Mouse (Mus musculus) brain, embryonic 18.5 days (tissue): ENCODE data around the gene Sv2c.

Experiments
- DNase-seq: peaks from one replicate; pipeline ENCODE4 v3.0.0-alpha.2; 2012; ENCODE audit warnings: low read depth, low spot score

Sv2c gene

GRCm38 (mm10) chr13:96052755-96053154 lies 79.6 kb downstream of the Sv2c start:
- no peak for DNase-seq

GRCm38 (mm10) chr13:96045396-96045795 lies 87.0 kb downstream of the Sv2c start:
- no peak for DNase-seq

DNA sequence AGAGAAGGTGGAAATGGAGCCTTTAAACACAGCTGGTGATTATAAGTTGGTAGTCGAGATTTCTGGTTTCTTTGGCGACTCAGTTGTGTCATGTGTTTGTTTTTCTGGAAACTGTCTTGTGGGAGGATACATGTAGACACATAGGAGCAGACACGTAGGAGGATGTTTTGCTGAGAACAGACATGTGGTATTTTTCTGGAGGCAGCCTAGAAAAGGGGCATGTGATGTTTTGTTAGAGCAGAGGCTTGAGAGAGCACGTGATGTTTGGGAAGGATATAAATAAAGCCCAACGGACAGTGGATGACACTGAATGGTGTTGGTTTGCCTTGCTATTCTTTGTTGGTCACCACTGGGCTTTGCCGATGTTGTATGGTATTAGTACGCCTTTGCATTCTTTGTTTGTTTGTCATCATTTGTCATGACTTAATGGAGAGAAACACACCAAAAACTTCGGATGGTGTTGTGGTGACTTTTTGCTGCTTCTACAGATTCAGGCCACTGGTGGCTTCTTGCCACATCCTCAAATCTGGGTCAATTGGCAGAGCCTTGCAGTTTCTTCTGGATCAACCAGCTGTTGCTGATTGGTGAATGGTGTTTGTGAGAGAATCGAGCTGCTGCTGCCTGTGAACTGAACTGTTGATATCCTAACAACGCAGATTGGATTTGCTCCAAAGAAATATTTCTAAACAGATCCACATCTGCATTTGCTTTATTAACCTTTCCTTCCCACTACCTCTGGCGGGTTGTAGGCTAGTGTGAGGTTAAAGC lies 91.9 kb downstream of the Sv2c start:
- DNase-seq, result no peak

- DNase-seq, result no peak
Measured at GRCm38 (mm10) chr13:96039536-96039935, 92.8 kb downstream of the Sv2c start.

DNA sequence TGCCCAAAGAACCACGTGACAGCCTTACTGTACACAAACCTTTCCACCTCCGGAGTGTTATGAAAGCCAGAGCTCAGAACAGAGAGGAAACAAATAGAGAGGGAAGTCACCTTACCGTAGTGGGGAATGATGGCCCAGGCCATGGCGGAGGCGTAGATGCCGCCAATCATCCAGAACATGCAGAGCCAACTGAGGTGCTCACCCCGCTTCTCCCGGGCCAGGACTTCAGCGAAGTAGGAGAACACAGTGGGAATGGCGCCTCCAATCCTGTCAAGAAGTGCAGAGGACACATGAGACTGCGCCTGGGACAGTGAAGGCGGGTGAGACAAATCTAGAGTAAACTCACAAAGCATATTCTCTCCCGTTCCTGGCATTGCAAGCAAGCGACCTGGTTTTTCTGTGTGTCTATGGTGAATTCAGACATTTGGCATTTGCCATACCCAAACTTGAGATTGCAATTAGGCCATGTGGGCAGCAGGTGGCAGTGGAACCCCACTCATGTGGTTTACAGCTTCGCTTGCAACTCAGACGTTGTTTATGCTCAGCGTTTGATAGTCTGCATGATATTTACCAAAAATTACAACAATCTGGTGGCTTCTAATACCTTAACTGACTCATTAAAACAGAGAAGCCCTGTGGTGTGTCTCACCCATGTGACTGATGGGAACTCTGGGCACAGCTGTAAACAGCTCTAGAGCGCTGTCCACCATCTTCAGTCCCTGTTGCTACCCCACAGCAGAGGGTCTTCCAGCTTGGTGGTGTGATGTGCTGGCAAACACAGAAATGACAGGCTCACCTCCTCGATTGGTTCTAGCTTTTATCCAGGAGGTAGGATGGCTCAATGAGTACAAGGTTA lies 101.8 kb downstream of the Sv2c start:
- DNase-seq, result no peak

DNA sequence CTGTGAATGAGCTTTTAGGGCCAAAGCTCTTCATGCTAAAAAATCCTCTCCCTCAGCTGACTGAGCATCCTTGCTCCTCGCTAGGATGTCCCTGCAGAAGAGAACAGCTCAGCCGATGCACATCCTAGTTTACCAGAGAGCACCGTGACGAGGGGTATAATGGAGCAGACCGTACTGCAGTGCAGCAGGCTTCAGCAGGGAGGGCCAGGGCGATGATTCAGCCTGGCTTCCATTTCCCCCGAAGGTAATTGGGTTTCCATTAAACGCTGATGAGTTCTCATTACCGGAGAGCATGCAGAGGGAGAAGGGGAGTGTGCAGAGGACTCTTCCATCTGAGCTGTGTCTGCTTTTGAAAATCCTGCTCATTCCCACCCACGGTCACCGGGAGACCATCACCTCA lies 108.5 kb downstream of the Sv2c start:
- DNase-seq, result no peak

DNA sequence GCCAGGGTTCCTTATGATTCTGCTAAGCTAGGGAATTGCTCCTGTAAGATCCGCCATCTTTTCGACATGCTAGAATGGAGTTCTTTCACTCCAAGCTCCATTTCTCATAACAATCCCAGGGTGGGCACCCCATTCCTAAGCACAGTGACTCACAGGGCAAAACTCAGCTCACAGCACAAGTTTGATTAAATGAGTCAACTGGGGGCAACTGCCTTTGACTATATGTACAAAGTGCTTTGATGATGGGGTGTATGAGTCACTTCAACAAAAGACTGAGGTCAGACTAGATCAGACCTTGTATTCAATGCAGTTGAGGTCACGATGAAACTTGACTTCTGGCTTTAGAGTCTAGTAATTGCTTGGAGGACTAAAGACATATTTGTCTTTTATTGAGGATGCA lies 116.9 kb downstream of the Sv2c start:
- no peak for DNase-seq

DNA sequence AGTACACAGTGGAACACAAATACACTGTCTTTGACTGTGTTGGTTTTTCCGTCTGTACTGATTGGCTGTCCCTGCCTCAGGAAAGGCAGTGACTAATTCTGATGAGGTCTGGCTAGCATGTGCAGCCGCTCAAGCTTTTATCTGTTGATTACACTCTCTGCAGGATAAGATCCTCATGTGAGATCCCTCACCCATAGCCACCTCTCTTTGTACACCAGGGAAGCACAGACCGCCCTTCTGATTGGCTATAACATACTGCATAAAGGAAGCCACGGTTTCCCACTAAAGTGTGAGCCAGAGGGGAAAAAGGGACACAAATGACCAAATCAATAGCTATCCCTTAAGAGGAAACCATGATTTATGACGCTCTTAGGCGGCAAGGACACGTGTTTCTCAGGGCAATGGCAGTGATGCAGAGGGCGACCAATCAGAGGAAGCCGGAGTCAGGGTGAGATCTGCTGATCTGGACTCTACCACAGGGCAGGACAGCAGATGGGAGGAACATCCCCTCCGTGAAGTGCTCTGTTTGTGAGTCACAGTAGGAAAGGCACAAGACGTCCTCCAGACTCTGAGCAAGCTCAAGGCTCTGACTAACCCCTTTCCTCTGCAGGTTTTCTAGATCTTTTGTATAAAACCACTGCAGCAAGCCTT lies 121.4 kb downstream of the Sv2c start:
- DNase-seq, result no peak

- no peak for DNase-seq
Measured at GRCm38 (mm10) chr13:96008975-96009374, 123.4 kb downstream of the Sv2c start.

DNA sequence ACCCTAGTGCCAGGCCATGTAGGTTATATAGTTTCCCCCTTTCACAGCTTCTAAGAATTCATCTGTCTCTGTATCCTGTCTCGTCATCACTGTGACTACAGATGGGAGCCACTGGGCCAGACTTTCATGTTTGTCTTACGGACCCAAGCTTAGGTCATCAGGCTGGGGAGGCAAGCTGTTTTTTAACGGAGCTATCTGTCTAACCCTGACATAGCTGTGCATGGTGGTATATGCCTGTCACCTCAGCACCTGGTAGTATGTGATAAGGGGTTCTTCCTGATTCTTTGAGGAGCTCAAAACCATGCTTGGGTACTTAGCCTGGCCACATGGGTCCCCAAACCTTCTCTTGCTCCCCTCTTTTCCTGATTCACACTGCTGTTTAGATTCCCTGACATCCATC lies 124.2 kb downstream of the Sv2c start:
- DNase-seq, result no peak

- no peak for DNase-seq
Measured at GRCm38 (mm10) chr13:96003539-96003938, 128.8 kb downstream of the Sv2c start.

- no peak for DNase-seq
Measured at GRCm38 (mm10) chr13:96002475-96002874, 129.9 kb downstream of the Sv2c start.

DNA sequence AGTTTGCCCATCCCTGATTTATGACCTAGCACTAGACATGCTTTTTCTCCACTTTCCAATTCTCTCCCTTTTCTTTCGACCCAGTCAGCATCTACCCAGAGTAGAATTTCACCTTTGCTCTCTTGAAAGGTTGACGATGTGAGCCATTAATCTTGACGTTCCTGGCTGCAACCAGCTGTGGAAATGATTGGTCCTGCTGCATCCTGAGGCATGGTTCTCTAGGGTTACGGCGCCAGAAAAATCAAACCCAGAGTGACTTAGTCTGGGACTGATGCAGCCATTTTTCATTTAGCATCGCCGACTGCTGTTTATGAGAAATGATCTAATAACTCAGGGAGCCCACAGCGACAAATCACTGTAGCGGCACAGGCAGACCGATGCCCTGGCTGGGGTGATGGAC lies 133.0 kb downstream of the Sv2c start:
- no peak for DNase-seq

- DNase-seq, result no peak
Measured at GRCm38 (mm10) chr13:95997294-95997693, 135.1 kb downstream of the Sv2c start.

- no peak for DNase-seq
Measured at GRCm38 (mm10) chr13:95994705-95995703, 137.4 kb downstream of the Sv2c start.

DNA sequence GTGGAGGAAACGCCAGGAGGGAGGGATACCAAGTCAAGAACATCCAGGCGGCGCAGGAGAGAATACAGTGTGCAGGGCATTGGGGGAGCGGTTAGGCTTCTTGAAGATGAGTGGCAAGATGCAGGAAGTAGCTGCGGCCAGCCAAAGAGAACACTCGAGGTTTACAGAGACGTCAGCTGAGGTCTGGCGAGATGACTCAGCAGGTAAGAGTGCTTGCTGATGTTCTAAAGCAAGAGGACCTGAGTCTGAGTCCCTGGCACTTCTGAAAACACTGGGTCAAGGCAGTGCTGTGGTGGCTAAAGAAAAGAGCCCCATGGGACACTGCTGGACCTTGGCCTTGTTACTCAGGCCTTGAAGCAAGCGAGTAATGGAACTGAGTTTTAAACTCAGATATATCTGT lies 144.2 kb downstream of the Sv2c start:
- DNase-seq, result no peak

- no peak for DNase-seq
Measured at GRCm38 (mm10) chr13:95987147-95987546, 145.2 kb downstream of the Sv2c start.

GRCm38 (mm10) chr13:95986375-95986774 lies 146.0 kb downstream of the Sv2c start:
- no peak for DNase-seq

DNA sequence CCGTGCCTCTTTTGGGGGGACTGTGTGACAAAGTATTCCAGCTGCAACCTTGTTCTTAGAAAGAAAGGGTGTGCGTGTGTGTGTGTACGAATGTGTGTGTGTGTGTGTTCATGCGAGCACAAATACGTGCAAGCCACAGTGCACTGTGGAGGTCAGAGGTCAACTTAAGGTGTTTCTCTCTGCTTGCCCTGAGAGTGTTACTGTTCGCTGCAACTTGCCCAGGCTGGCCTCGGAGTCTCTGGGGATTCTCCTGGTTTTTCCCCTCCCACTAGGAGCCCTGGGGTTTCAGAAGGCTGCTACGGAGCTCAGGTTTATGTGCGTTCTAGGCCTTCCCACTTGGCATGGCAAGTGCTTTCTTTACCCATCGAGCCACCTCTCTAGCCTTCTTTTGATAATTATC lies 157.2 kb downstream of the Sv2c start:
- DNase-seq, result no peak

GRCm38 (mm10) chr13:95974106-95974505 lies 158.3 kb downstream of the Sv2c start:
- no peak for DNase-seq

- no peak for DNase-seq
Measured at GRCm38 (mm10) chr13:95973368-95973958, 158.9 kb downstream of the Sv2c start.
